Mouse (Mus musculus) forebrain, embryonic 16.5 days (tissue): ENCODE data around the gene Elk3. TPM values are rescaled to one million over a fixed set of nuclear protein-coding genes. Genes with fewer than 3 reads are reported as not detected.

ENCODE experiments used
- ATAC-seq: fragments of 200-750 bp; cut with Nextera tagmentation; 2 replicates; pipeline ENCODE4 v1.8.0; 2017; ENCODE audit warnings: mild to moderate bottlenecking, moderate library complexity
- H3K27ac ChIP-seq: fragments of 300-500 bp; sonication (generic); 2 replicates; pipeline ENCODE4 v1.5.1; 2014; ENCODE audit warnings: low read length, control low read depth
- H3K27me3 ChIP-seq: fragments of 300-500 bp; sonication (generic); replicated peaks from 2 replicates; pipeline ENCODE4 v1.6.1; 2014; ENCODE audit warnings: low read length; ENCODE audit not compliant: control insufficient read depth, insufficient read depth
- H3K36me3 ChIP-seq: fragments of 300-500 bp; sonication (generic); 2 replicates; pipeline ENCODE4 v1.6.1; 2014; ENCODE audit not compliant: control insufficient read depth, insufficient read depth
- H3K4me1 ChIP-seq: fragments of 300-500 bp; sonication (generic); replicated peaks from 2 replicates; pipeline ENCODE4 v1.6.1; 2014; ENCODE audit warnings: low read length; ENCODE audit not compliant: control insufficient read depth, insufficient read depth
- H3K4me2 ChIP-seq: fragments of 300-500 bp; sonication (generic); 2 replicates; pipeline ENCODE4 v1.6.1; 2014; ENCODE audit warnings: mild to moderate bottlenecking, low read length, control low read depth
- H3K4me3 ChIP-seq: fragments of 300-500 bp; sonication (generic); replicated peaks from 2 replicates; pipeline ENCODE4 v1.5.1; 2014; ENCODE audit warnings: mild to moderate bottlenecking, low read length, control low read depth
- H3K9ac ChIP-seq: fragments of 300-500 bp; sonication (generic); replicated peaks from 2 replicates; pipeline ENCODE4 v1.6.1; 2014; ENCODE audit warnings: low read depth, low read length, control low read depth
- H3K9me3 ChIP-seq: fragments of 300-500 bp; sonication (generic); 2 replicates; pipeline ENCODE4 v1.6.1; 2016; ENCODE audit warnings: low read length; ENCODE audit not compliant: control insufficient read depth
- WGBS: fragments of 180-500 bp; shearing (Covaris S2); extraction: QIAGEN DNeasy Blood & Tissue Kit; methylation state at CpG from one replicate; pipeline ENCODE4 v1.1.7; 2014; 5-methylcytosine and 5-hydroxymethylcytosine counted together
- polyA plus RNA-seq: library from polyadenylated mRNA; unstranded; fragments of >200 nt; fragmentation: Nextera tagmentation; extraction: Ambion mirVana; gene quantifications from 2 replicates; pipeline ENCODE4 v1.2.1, GENCODE M21; 2015

The Elk3 gene
- polyA plus RNA-seq, 1 experiment from 2014 or later = 6.6 TPM

- no peak overlapping the region for H3K4me3 ChIP-seq
- 94% methylated on average over 6 of the region's 6 CpGs for WGBS
- no peak overlapping the region for H3K4me2 ChIP-seq
Measured at GRCm38 (mm10) chr10:93253156-93253555, 57.8 kb downstream of the Elk3 start.

GRCm38 (mm10) chr10:93252661-93253060 lies 58.3 kb downstream of the Elk3 start:
- Histone ChIP-seq H3K36me3 (no peaks in the 10 kb centered on the region), H3K4me2 (no peak overlapping the region), H3K4me1 (peaks cover 41% of the 10 kb centered on the region), H3K9me3 (no peaks in the 10 kb centered on the region), H3K27ac (no peak overlapping the region), H3K4me3 (no peak overlapping the region), H3K27me3 (no peaks in the 10 kb centered on the region), H3K9ac (no peak overlapping the region)
- no peak for ATAC-seq
- WGBS = 75% methylated on average over 2 of the region's 2 CpGs

More at GRCm38 (mm10) chr10:93253156-93253555, 57.8 kb downstream of the Elk3 start:
- Histone ChIP-seq H3K4me1 (peaks cover 41% of the 10 kb centered on the region), H3K27me3 (no peaks in the 10 kb centered on the region), H3K36me3 (no peaks in the 10 kb centered on the region), H3K9ac (no peak overlapping the region), H3K9me3 (no peaks in the 10 kb centered on the region), H3K27ac (no peak overlapping the region)
- no peak for ATAC-seq

GRCm38 (mm10) chr10:93251426-93251825 lies 59.5 kb downstream of the Elk3 start:
- Histone ChIP-seq H3K27ac (no peak overlapping the region), H3K9ac (no peak overlapping the region), H3K27me3 (no peaks in the 10 kb centered on the region), H3K4me2 (no peak overlapping the region), H3K4me3 (no peak overlapping the region), H3K4me1 (peaks cover 35% of the 10 kb centered on the region), H3K9me3 (no peaks in the 10 kb centered on the region), H3K36me3 (no peaks in the 10 kb centered on the region)
- WGBS = 69% methylated on average over 8 of the region's 8 CpGs
- ATAC-seq = no peak

- H3K36me3 ChIP-seq = no peaks in the 10 kb centered on the region
- no peak overlapping the region for H3K4me2 ChIP-seq
- ATAC-seq = no peak
- H3K27me3 ChIP-seq = no peaks in the 10 kb centered on the region
- H3K4me3 ChIP-seq = no peak overlapping the region
- no peaks in the 10 kb centered on the region for H3K9me3 ChIP-seq
- no peak overlapping the region for H3K9ac ChIP-seq
- WGBS = 59% methylated on average over 24 of the region's 24 CpGs
- no peak overlapping the region for H3K27ac ChIP-seq
- peaks cover 29% of the 10 kb centered on the region for H3K4me1 ChIP-seq
Measured at GRCm38 (mm10) chr10:93250436-93251317, 60.3 kb downstream of the Elk3 start.

GRCm38 (mm10) chr10:93249901-93250300 lies 61.0 kb downstream of the Elk3 start:
- Histone ChIP-seq H3K4me2 (no peak overlapping the region), H3K4me1 (peaks cover 21% of the 10 kb centered on the region), H3K36me3 (no peaks in the 10 kb centered on the region), H3K9ac (no peak overlapping the region), H3K4me3 (no peak overlapping the region), H3K27me3 (no peaks in the 10 kb centered on the region), H3K9me3 (no peaks in the 10 kb centered on the region), H3K27ac (no peak overlapping the region)
- ATAC-seq = no peak
- WGBS = 58% methylated on average over 7 of the region's 7 CpGs

GRCm38 (mm10) chr10:93248416-93248815 lies 62.5 kb downstream of the Elk3 start:
- WGBS = 78% methylated on average over 8 of the region's 8 CpGs

GRCm38 (mm10) chr10:93247902-93248301 lies 63.0 kb downstream of the Elk3 start:
- no peak overlapping the region for H3K9ac ChIP-seq
- H3K27ac ChIP-seq = no peak overlapping the region

More at GRCm38 (mm10) chr10:93248416-93248815, 62.5 kb downstream of the Elk3 start:
- no peaks in the 10 kb centered on the region for H3K36me3 ChIP-seq
- H3K4me3 ChIP-seq = no peak overlapping the region
- ATAC-seq = no peak
- H3K4me2 ChIP-seq = no peak overlapping the region
- H3K9ac ChIP-seq = no peak overlapping the region
- H3K27ac ChIP-seq = no peak overlapping the region
- H3K4me1 ChIP-seq = peaks cover 17% of the 10 kb centered on the region
- no peaks in the 10 kb centered on the region for H3K27me3 ChIP-seq
- H3K9me3 ChIP-seq = no peaks in the 10 kb centered on the region

GRCm38 (mm10) chr10:93247422-93247821 lies 63.5 kb downstream of the Elk3 start:
- Histone ChIP-seq H3K4me1 (peaks cover 17% of the 10 kb centered on the region), H3K36me3 (no peaks in the 10 kb centered on the region), H3K27me3 (no peaks in the 10 kb centered on the region), H3K9ac (no peak overlapping the region), H3K27ac (no peak overlapping the region), H3K4me3 (no peak overlapping the region), H3K4me2 (no peak overlapping the region), H3K9me3 (no peaks in the 10 kb centered on the region)
- no peak for ATAC-seq
- WGBS = 89% methylated on average over 12 of the region's 12 CpGs

More at GRCm38 (mm10) chr10:93247902-93248301, 63.0 kb downstream of the Elk3 start:
- 49% methylated on average over 6 of the region's 6 CpGs for WGBS
- no peak; the same call in 1 of the 2 replicates for ATAC-seq
- H3K27me3 ChIP-seq = no peaks in the 10 kb centered on the region
- no peaks in the 10 kb centered on the region for H3K9me3 ChIP-seq
- no peak overlapping the region for H3K4me2 ChIP-seq
- peaks cover 17% of the 10 kb centered on the region for H3K4me1 ChIP-seq
- no peak overlapping the region for H3K4me3 ChIP-seq
- no peaks in the 10 kb centered on the region for H3K36me3 ChIP-seq

- Histone ChIP-seq H3K27me3 (no peaks in the 10 kb centered on the region), H3K9me3 (no peaks in the 10 kb centered on the region), H3K4me1 (peaks cover 16% of the 10 kb centered on the region), H3K27ac (no peak overlapping the region), H3K4me2 (no peak overlapping the region), H3K4me3 (no peak overlapping the region), H3K36me3 (peaks cover 6% of the 10 kb centered on the region; the same call in 1 of the 2 replicates), H3K9ac (no peak overlapping the region)
- no peak for ATAC-seq
- 94% methylated on average over 7 of the region's 7 CpGs for WGBS
Measured at GRCm38 (mm10) chr10:93246185-93246920, 64.6 kb downstream of the Elk3 start.
